Mouse (Mus musculus) heart, postnatal 0 days (tissue): Measurements from ENCODE around the gene Sept9. TPM values are rescaled to one million over a fixed set of nuclear protein-coding genes. Genes with fewer than 3 reads are reported as not detected.

Experiments used
- ATAC-seq: fragments of 200-750 bp; cut with Nextera tagmentation; 2 replicates; pipeline ENCODE4 v1.8.0; 2017; ENCODE audit warnings: low read depth, moderate number of reproducible peaks, moderate library complexity; ENCODE audit not compliant: insufficient read depth
- DNase-seq: peaks from one replicate; pipeline ENCODE4 v3.0.0-alpha.2; 2016; ENCODE audit warnings: low spot score
- H3K27ac ChIP-seq: fragments of 300-500 bp; sonication (generic); 2 replicates; pipeline ENCODE4 v1.5.1; 2014; ENCODE audit warnings: low read depth, mild to moderate bottlenecking
- H3K27me3 ChIP-seq: fragments of 300-500 bp; sonication (generic); 2 replicates; pipeline ENCODE4 v1.6.1; 2014; ENCODE audit warnings: low read length, mixed read lengths; ENCODE audit not compliant: control insufficient read depth, insufficient read depth
- H3K36me3 ChIP-seq: fragments of 300-500 bp; sonication (generic); replicated peaks from 2 replicates; pipeline ENCODE4 v1.6.1; 2014; ENCODE audit warnings: low read length, mixed read lengths; ENCODE audit not compliant: control insufficient read depth, insufficient read depth
- H3K4me1 ChIP-seq: fragments of 300-500 bp; sonication (generic); 2 replicates; pipeline ENCODE4 v1.6.1; 2014; ENCODE audit warnings: antibody characterized with exemption; ENCODE audit not compliant: control insufficient read depth, insufficient read depth
- H3K4me2 ChIP-seq: fragments of 300-500 bp; sonication (generic); 2 replicates; pipeline ENCODE4 v1.6.1; 2014; ENCODE audit warnings: low read depth, mild to moderate bottlenecking, low read length, moderate library complexity
- H3K4me3 ChIP-seq: fragments of 300-500 bp; sonication (generic); 2 replicates; pipeline ENCODE4 v1.5.1; 2014; ENCODE audit warnings: low read depth, low read length
- H3K9ac ChIP-seq: fragments of 300-500 bp; sonication (generic); replicated peaks from 2 replicates; pipeline ENCODE4 v1.6.1; 2014; ENCODE audit warnings: low read depth, low read length, mixed read lengths
- H3K9me3 ChIP-seq: fragments of 300-500 bp; sonication (generic); replicated peaks from 2 replicates; pipeline ENCODE4 v1.6.1; 2016; ENCODE audit warnings: low read length; ENCODE audit not compliant: control insufficient read depth
- CTCF ChIP-seq: IDR thresholded peaks from 2 replicates; pipeline ENCODE4 v1.5.1; 2016; ENCODE audit warnings: antibody characterized with exemption, control low read depth, low read depth
- EP300 ChIP-seq: IDR thresholded peaks from 2 replicates; pipeline ENCODE4 v1.6.1; 2016; ENCODE audit warnings: antibody characterized with exemption, low read depth
- WGBS: fragments of 180-500 bp; shearing (Covaris S2); extraction: QIAGEN DNeasy Blood & Tissue Kit; methylation state at CpG from one replicate; pipeline ENCODE4 v1.1.7; 2014; 5-methylcytosine and 5-hydroxymethylcytosine counted together
- polyA plus RNA-seq: library from polyadenylated mRNA; unstranded; fragments of >200 nt; fragmentation: Nextera tagmentation; extraction: Ambion mirVana; gene quantifications from 2 replicates; pipeline ENCODE4 v1.2.1, GENCODE M21; 2015
- total RNA-seq: library from RNA; depleted of rRNA; stranded (reverse); fragments of >200 nt; gene quantifications from 2 replicates; pipeline ENCODE4 v1.2.3, GENCODE M21; 2014; ENCODE audit warnings: low replicate concordance

Sept9 gene
- total and polyA plus RNA-seq, 2 experiments from 2014 or later = 31.6 to 64.2 TPM

DNA sequence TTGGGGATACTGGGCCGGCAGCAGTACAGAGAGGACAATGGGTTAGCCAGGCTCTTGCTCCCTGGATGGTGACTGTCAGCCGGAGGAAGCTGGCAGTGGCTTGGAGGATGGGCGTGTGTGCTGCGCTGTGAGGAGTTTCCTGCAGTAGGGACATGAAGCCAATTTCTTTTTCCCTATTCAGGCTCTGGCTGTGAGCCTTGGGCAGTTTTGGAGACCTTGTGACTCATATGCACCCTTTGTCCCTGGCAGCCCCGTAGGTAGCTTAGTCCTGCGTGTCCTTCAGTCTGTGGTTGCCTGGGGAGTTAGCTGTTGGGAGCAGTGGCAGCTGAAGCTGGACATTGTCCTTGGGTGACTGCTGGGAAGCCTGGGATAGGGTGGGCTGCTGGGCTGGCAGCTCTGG lies 76.5 kb downstream of the Sept9 start:
- peak overlapping the region; percentile 26; the same call in 1 of the 2 replicates for H3K27ac ChIP-seq
- no peaks in the 10 kb centered on the region for H3K36me3 ChIP-seq
- DNase-seq (peak; percentile 58), ATAC-seq (peak; percentile 74)
- no peak overlapping the region for H3K9ac ChIP-seq
- TF ChIP-seq CTCF (no peak), EP300 (no peak)
- peaks cover 19% of the 10 kb centered on the region; the same call in 1 of the 2 replicates for H3K27me3 ChIP-seq
- H3K4me2 ChIP-seq = peak overlapping the region; percentile 2; the same call in 1 of the 2 replicates
- H3K4me1 ChIP-seq = peaks cover 29% of the 10 kb centered on the region
- 33% methylated on average over 6 of the region's 6 CpGs for WGBS
- H3K9me3 ChIP-seq = no peaks in the 10 kb centered on the region
- no peak overlapping the region for H3K4me3 ChIP-seq

DNA sequence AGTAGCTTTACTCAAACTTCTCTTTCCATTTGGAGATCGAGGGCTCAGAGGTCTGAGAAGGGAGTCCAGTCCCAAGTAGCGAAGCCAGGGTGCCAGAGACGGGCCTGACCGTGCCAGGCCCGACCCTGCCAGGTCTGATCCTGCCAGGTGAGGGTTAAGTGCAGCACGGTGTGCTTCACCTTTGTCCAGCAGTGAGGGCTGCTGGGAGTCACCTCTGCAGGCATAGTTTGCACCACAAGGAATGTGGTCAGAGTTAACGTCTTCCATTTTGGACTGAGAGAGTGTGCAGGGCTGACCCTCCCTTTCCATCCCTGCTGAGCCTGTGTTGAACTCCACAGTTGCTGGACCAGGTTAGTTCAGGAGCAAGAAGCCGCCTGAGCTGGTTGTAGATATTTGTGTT lies 77.5 kb downstream of the Sept9 start:
- H3K27me3 ChIP-seq = 0 out of 2 replicates have a peak, but pooled peaks cover 12% of the 10 kb centered on the region
- ATAC-seq = no peak
- H3K4me3 ChIP-seq = no peak overlapping the region
- H3K9me3 ChIP-seq = no peaks in the 10 kb centered on the region
- WGBS = 71% methylated on average over 8 of the region's 8 CpGs
- H3K9ac ChIP-seq = no peak overlapping the region
- H3K27ac ChIP-seq = no peak overlapping the region
- H3K4me1 ChIP-seq = peaks cover 29% of the 10 kb centered on the region
- TF ChIP-seq EP300 (no peak), CTCF (no peak)
- no peak for DNase-seq
- H3K4me2 ChIP-seq = no peak overlapping the region
- H3K36me3 ChIP-seq = no peaks in the 10 kb centered on the region

DNA sequence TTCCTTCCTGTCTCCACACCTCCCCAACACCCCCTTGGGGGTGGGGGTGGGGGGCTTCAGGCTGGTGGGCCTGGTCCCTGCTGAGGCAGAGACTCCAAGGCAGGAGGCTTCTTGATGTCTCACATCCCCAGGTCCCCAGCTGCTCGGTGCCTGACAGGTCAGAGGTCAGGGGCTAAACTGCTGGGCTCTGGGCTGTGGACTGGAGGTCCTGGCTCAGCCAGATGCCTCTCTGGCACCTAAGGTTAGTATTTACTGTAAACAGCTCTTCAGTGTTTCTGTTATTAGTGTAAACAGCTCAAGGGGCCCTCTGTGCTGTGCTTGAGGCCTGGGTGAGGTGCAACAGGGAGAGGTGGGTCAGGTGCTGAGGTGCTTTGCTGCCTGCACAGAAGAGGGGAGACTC lies 78.7 kb downstream of the Sept9 start:
- WGBS = 68% methylated on average over 1 of the region's 1 CpGs
- Histone ChIP-seq H3K27ac (peak overlapping the region; percentile 25), H3K9ac (0 out of 2 replicates have a peak overlapping the region, but pooled peaks have one; percentile 2), H3K9me3 (no peaks in the 10 kb centered on the region), H3K27me3 (0 out of 2 replicates have a peak, but pooled peaks cover 8% of the 10 kb centered on the region), H3K4me1 (peaks cover 32% of the 10 kb centered on the region), H3K36me3 (no peaks in the 10 kb centered on the region), H3K4me2 (no peak overlapping the region), H3K4me3 (no peak overlapping the region)
- ATAC-seq = no peak
- TF ChIP-seq CTCF = no peak
- TF ChIP-seq EP300 = no peak
- no peak for DNase-seq

DNA sequence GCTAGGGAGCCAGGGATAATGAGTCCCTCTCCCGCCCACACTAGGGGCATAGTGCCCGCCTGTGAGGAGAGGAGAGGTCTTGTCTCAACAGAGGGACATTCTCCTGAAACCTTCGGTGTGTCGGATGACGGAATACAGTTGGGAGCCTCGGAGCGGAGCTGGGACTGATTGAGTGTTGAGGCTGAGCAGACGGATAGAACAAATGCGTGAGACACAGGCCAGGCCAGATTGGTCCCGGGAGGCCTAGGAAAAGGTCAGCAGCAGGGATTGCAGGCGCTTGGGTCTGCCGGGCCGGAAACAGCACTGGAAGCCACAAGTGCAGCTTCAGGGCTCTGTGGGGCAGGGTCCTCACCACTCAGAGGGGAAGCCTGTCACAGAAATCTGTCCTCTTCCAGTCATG lies 79.1 kb downstream of the Sept9 start:
- ATAC-seq (no peak), DNase-seq (no peak)
- H3K4me3 ChIP-seq = no peak overlapping the region
- 64% methylated on average over 13 of the region's 13 CpGs for WGBS
- no peak overlapping the region for H3K4me2 ChIP-seq
- TF ChIP-seq EP300 = no peak
- no peak for TF ChIP-seq CTCF
- no peak overlapping the region for H3K9ac ChIP-seq
- H3K9me3 ChIP-seq = no peaks in the 10 kb centered on the region
- H3K27ac ChIP-seq = peak overlapping the region; percentile 25; the same call in 1 of the 2 replicates
- 0 out of 2 replicates have a peak, but pooled peaks cover 8% of the 10 kb centered on the region for H3K27me3 ChIP-seq
- no peaks in the 10 kb centered on the region for H3K36me3 ChIP-seq
- peaks cover 36% of the 10 kb centered on the region for H3K4me1 ChIP-seq

DNA sequence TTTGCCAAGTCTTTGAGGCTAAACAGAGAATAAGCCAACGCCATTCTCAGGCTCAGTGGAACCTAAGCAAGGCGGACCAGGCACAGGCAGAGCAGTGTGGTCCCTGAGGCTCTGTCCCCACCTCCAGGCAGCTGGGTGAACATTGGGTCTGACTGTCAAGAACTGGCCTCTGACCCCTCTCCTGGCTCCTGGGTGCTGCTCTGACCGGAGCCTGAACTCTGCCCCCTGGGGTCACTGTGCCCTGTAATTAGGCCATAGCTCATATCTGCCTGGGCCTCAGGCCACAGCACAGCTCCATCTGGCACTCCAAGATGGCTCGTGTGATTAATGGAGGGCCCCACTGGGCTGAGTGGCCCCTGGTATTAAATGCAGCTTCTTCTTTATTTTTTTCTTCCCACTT lies 80.5 kb downstream of the Sept9 start:
- Histone ChIP-seq H3K4me2 (no peak overlapping the region), H3K27ac (no peak overlapping the region), H3K4me1 (peaks cover 40% of the 10 kb centered on the region), H3K36me3 (no peaks in the 10 kb centered on the region), H3K9ac (no peak overlapping the region), H3K4me3 (no peak overlapping the region), H3K9me3 (no peaks in the 10 kb centered on the region), H3K27me3 (no peaks in the 10 kb centered on the region)
- TF ChIP-seq CTCF (no peak), EP300 (no peak)
- no peak for ATAC-seq
- no peak for DNase-seq
- 76% methylated on average over 4 of the region's 4 CpGs for WGBS
